Mouse (Mus musculus) adrenal gland, adult 2 months (tissue): ENCODE data around the gene Lsm4. TPM values are rescaled to one million over a fixed set of nuclear protein-coding genes. Genes with fewer than 3 reads are reported as not detected.

ENCODE experiments used
- DNase-seq: peaks from one replicate; pipeline ENCODE4 v3.0.0; 2021
- polyA plus RNA-seq: library from polyadenylated mRNA; depleted of rRNA; stranded (reverse); fragments of >200 nt; gene quantifications from 2 replicates; pipeline ENCODE4 v1.2.3, GENCODE M21; 2012
- total RNA-seq, 2 experiments: library from RNA; stranded (reverse); gene quantifications; 2 replicates each; pipeline ENCODE4 v1.2.3; 2021

Gene Lsm4
- total and polyA plus RNA-seq, 3 experiments = 65.2 to 88.5 (median 81.3) TPM

- DNase-seq = no peak
Observed at GRCm38 (mm10) chr8:70679404-70679803, 6.4 kb downstream of the Lsm4 start.

- no peak for DNase-seq
Observed at GRCm38 (mm10) chr8:70680039-70680438, 7.0 kb downstream of the Lsm4 start.

- DNase-seq = no peak
Observed at GRCm38 (mm10) chr8:70681410-70681809, 8.4 kb downstream of the Lsm4 start.

GRCm38 (mm10) chr8:70682193-70682592 lies 9.1 kb downstream of the Lsm4 start:
- DNase-seq = peak; percentile 93

- DNase-seq = peak; percentile 44
Observed at GRCm38 (mm10) chr8:70682692-70683091, 9.6 kb downstream of the Lsm4 start.

GRCm38 (mm10) chr8:70684291-70684690 lies 11.2 kb downstream of the Lsm4 start:
- no peak for DNase-seq

- peak; percentile 91 for DNase-seq
Observed at GRCm38 (mm10) chr8:70687576-70687975, 14.5 kb downstream of the Lsm4 start.

GRCm38 (mm10) chr8:70688136-70688535 lies 15.1 kb downstream of the Lsm4 start:
- DNase-seq = no peak

- DNase-seq = peak; percentile 50
Observed at GRCm38 (mm10) chr8:70689892-70690390, 16.9 kb downstream of the Lsm4 start.

- no peak for DNase-seq
Observed at GRCm38 (mm10) chr8:70691230-70691629, 18.2 kb downstream of the Lsm4 start.

- peak; percentile 43 for DNase-seq
Observed at GRCm38 (mm10) chr8:70691727-70692231, 18.7 kb downstream of the Lsm4 start.

- DNase-seq = no peak
Observed at GRCm38 (mm10) chr8:70693636-70694035, 20.6 kb downstream of the Lsm4 start.

- no peak for DNase-seq
Observed at GRCm38 (mm10) chr8:70695318-70696018, 22.4 kb downstream of the Lsm4 start.

GRCm38 (mm10) chr8:70696019-70696885 lies 23.2 kb downstream of the Lsm4 start:
- peak; percentile 89 for DNase-seq

GRCm38 (mm10) chr8:70696946-70697345 lies 23.9 kb downstream of the Lsm4 start:
- DNase-seq = peak; percentile 41

- no peak for DNase-seq
Observed at GRCm38 (mm10) chr8:70697366-70698250, 24.6 kb downstream of the Lsm4 start.

- DNase-seq = peak; percentile 99
Observed at GRCm38 (mm10) chr8:70698310-70699109, 25.5 kb downstream of the Lsm4 start, which contains the start of gene Jund. Jund (plus strand) TSS chr8:70698949.

- DNase-seq = peak; percentile 79
Observed at GRCm38 (mm10) chr8:70699116-70699833, 26.2 kb downstream of the Lsm4 start.

GRCm38 (mm10) chr8:70699834-70700554 lies 26.9 kb downstream of the Lsm4 start:
- peak; percentile 89 for DNase-seq
